Mouse (Mus musculus) T-helper 1 cell (primary cell): ENCODE results near the gene 2900026A02Rik.

ENCODE experiments used
- in situ Hi-C: fragments of 300-600 bp; cut with MboI, MseI; formaldehyde crosslinking; loops from one replicate; pipeline ENCODE4 v1.15.1; 2025; ENCODE audit warnings: high pct_unique_total_duplicates

The 2900026A02Rik gene

GRCm38 (mm10) chr5:113100422-113100821 is 120.6 kb downstream of the 2900026A02Rik start:
- in situ Hi-C loops = no loop called here

- in situ Hi-C loops = loop anchor here (5.0 to 25.0 kb wide), 2 partner anchors 53 to 1438 kb away; no protein-coding TSS in a partner anchor
Measured at GRCm38 (mm10) chr5:113099546-113099945, 121.5 kb downstream of the 2900026A02Rik start.

GRCm38 (mm10) chr5:113097551-113097950 is 123.5 kb downstream of the 2900026A02Rik start:
- in situ Hi-C loops = loop anchor here (5.0 to 25.0 kb wide), 2 partner anchors 55 to 1440 kb away; no protein-coding TSS in a partner anchor

GRCm38 (mm10) chr5:113095456-113095855 is 125.6 kb downstream of the 2900026A02Rik start:
- in situ Hi-C loops = loop anchor here (5.0 to 25.0 kb wide), 2 partner anchors 57 to 1442 kb away; no protein-coding TSS in a partner anchor

GRCm38 (mm10) chr5:113092406-113092805 is 128.6 kb downstream of the 2900026A02Rik start:
- in situ Hi-C loops = loop anchor here (25.0 kb wide), 1 partner anchor 1445 kb away; no protein-coding TSS in a partner anchor

- in situ Hi-C loops = loop anchor here (25.0 kb wide), 1 partner anchor 1446 kb away; no protein-coding TSS in a partner anchor
Measured at GRCm38 (mm10) chr5:113091162-113091561, 129.9 kb downstream of the 2900026A02Rik start.

GRCm38 (mm10) chr5:113090750-113091149 is 130.3 kb downstream of the 2900026A02Rik start:
- in situ Hi-C loops = loop anchor here (25.0 kb wide), 1 partner anchor 1447 kb away; no protein-coding TSS in a partner anchor

- in situ Hi-C loops = loop anchor here (25.0 kb wide), 1 partner anchor 1447 kb away; no protein-coding TSS in a partner anchor
Measured at GRCm38 (mm10) chr5:113090077-113090690, 130.9 kb downstream of the 2900026A02Rik start.

GRCm38 (mm10) chr5:113087465-113087864 is 133.6 kb downstream of the 2900026A02Rik start:
- in situ Hi-C loops = loop anchor here (25.0 kb wide), 1 partner anchor 1450 kb away; no protein-coding TSS in a partner anchor

- in situ Hi-C loops = loop anchor here (25.0 kb wide), 1 partner anchor 1450 kb away; no protein-coding TSS in a partner anchor
Measured at GRCm38 (mm10) chr5:113086990-113087389, 134.0 kb downstream of the 2900026A02Rik start.

GRCm38 (mm10) chr5:113086439-113086838 is 134.6 kb downstream of the 2900026A02Rik start:
- in situ Hi-C loops = loop anchor here (25.0 kb wide), 1 partner anchor 1451 kb away; no protein-coding TSS in a partner anchor

- in situ Hi-C loops = loop anchor here (25.0 kb wide), 1 partner anchor 1451 kb away; no protein-coding TSS in a partner anchor
Measured at GRCm38 (mm10) chr5:113085931-113086330, 135.1 kb downstream of the 2900026A02Rik start.

GRCm38 (mm10) chr5:113084309-113084708 is 136.7 kb downstream of the 2900026A02Rik start:
- in situ Hi-C loops = loop anchor here (25.0 kb wide), 1 partner anchor 1453 kb away; no protein-coding TSS in a partner anchor

- in situ Hi-C loops = loop anchor here (25.0 kb wide), 1 partner anchor 1455 kb away; no protein-coding TSS in a partner anchor
Measured at GRCm38 (mm10) chr5:113082356-113083168, 138.5 kb downstream of the 2900026A02Rik start.

- in situ Hi-C loops = loop anchor here (25.0 kb wide), 1 partner anchor 1456 kb away; no protein-coding TSS in a partner anchor
Measured at GRCm38 (mm10) chr5:113081439-113081838, 139.6 kb downstream of the 2900026A02Rik start, which contains the start of gene Crybb3. Gene Crybb3 (minus strand): TSS chr5:113081584.

- in situ Hi-C loops = loop anchor here (25.0 kb wide), 1 partner anchor 1456 kb away; no protein-coding TSS in a partner anchor
Measured at GRCm38 (mm10) chr5:113081020-113081419, 140.0 kb downstream of the 2900026A02Rik start.

- in situ Hi-C loops = loop anchor here (25.0 kb wide), 1 partner anchor 1458 kb away; no protein-coding TSS in a partner anchor
Measured at GRCm38 (mm10) chr5:113079783-113080182, 141.3 kb downstream of the 2900026A02Rik start.

GRCm38 (mm10) chr5:113078686-113079085 is 142.3 kb downstream of the 2900026A02Rik start:
- in situ Hi-C loops = loop anchor here (25.0 kb wide), 1 partner anchor 1459 kb away; no protein-coding TSS in a partner anchor

GRCm38 (mm10) chr5:113070017-113070416 is 151.0 kb downstream of the 2900026A02Rik start, which contains the start of gene Crybb2:
Gene Crybb2 (minus strand): TSS chr5:113070117.
- in situ Hi-C loops = no loop called here

GRCm38 (mm10) chr5:113054308-113054707 is 166.7 kb downstream of the 2900026A02Rik start:
- in situ Hi-C loops = loop anchor here (10.0 kb wide), 1 partner anchor 870 kb away; no protein-coding TSS in a partner anchor
